Comparison of ENCODE assay signal across 23 mouse cellular contexts in the genomic region with DNA sequence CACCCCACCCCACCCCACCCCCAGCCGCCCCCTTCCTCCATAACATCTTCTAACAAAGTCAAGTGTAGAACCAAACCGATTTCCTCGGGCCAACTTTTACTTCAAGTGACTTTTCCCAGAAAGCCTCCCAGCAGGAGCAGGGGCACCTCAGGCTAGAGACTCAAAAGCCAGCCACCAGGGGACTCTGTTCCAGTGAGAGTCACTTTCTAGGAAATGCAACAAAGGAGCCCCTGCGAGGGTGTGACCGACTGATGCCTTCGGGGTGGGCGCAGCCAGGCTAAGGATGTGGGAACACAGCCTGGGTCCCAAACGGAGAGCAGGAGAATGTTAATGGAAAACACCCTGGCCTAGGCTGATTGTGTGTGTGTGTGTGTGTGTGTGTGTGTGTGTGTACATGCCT. TPM values are rescaled to one million over a fixed set of nuclear protein-coding genes. Genes with fewer than 3 reads are reported as not detected.
DNase-seq lines count a peak whose midpoint lies in the region; ATAC-seq and TF ChIP-seq lines count a peak whose summit lies in the region.
"Had no signal": no experiment of that assay in that cellular context is flagged by ENCODE, and none has a peak within 500 bp of the region (broad histone marks: within the 10 kb centered on the region; RNA-seq: fewer than 3 reads in every experiment).

No protein-coding gene starts in this region.

- TF ChIP-seq EP300 in heart, postnatal 0 days (IDR thresholded peaks at IDR 0.05; ENCODE audit: low read depth), result no peak
- no peak for TF ChIP-seq EP300 in lung, postnatal 0 days (IDR thresholded peaks at IDR 0.05)

- no peak overlapping the region for H3K4me3 ChIP-seq in heart, postnatal 0 days (ENCODE audit: low read depth, low read length)
- no peak overlapping the region for H3K4me3 ChIP-seq in lung, postnatal 0 days (ENCODE audit: low read depth, low read length)
- H3K4me3 ChIP-seq in lung, adult 2 months (replicated peaks; ENCODE audit: extremely low read depth, low read depth, low read length), result no peak overlapping the region
- no peak overlapping the region for H3K4me3 ChIP-seq in limb, embryonic 10.5 days
- H3K4me3 ChIP-seq: embryonic facial prominence, embryonic 15.5 days; erythroblast, embryonic 14.5 days; forebrain, embryonic 10.5 days; heart, embryonic 10.5 days; hindbrain, embryonic 10.5 days; hindbrain, embryonic 15.5 days had no signal

- H3K4me1 ChIP-seq in heart, postnatal 0 days (ENCODE audit: control insufficient read depth, insufficient read depth), result no peaks in the 10 kb centered on the region
- 0 out of 2 replicates have a peak, but pooled peaks cover 4% of the 10 kb centered on the region for H3K4me1 ChIP-seq in lung, postnatal 0 days (ENCODE audit: insufficient read depth, low read depth, low read length)
- H3K4me1 ChIP-seq in lung, adult 2 months (ENCODE audit: control insufficient read depth, insufficient read depth, low read length), result peaks cover 3% of the 10 kb centered on the region; the same call in 1 of the 2 replicates
- peaks cover 7% of the 10 kb centered on the region for H3K4me1 ChIP-seq in limb, embryonic 10.5 days
- H3K4me1 ChIP-seq: hindbrain, embryonic 15.5 days had no signal

- ATAC-seq in heart, postnatal 0 days (ENCODE audit: insufficient read depth, low read depth), result no peak
- ATAC-seq in lung, postnatal 0 days, result no peak
- ATAC-seq: activated CD4-positive, CD25-positive, alpha-beta regulatory T cell, adult 4 months; forebrain, embryonic 14.5 days had no signal

- TF ChIP-seq CTCF in heart, postnatal 0 days (IDR thresholded peaks at IDR 0.05; ENCODE audit: low read depth), result peak; percentile 13; the same call in 1 of the 2 replicates
- TF ChIP-seq CTCF in lung, postnatal 0 days (IDR thresholded peaks at IDR 0.05), result peak; percentile 47
- TF ChIP-seq CTCF in lung, adult 2 months (IDR thresholded peaks at IDR 0.05; ENCODE audit: insufficient read depth, low read length), result no peak

- no peak overlapping the region for H3K4me2 ChIP-seq in heart, postnatal 0 days (ENCODE audit: low read depth, low read length)
- no peak overlapping the region for H3K4me2 ChIP-seq in lung, postnatal 0 days (replicated peaks; ENCODE audit: low read depth, low read length)
- H3K4me2 ChIP-seq: embryonic facial prominence, embryonic 15.5 days; hindbrain, embryonic 15.5 days had no signal

- no peaks in the 10 kb centered on the region for H3K36me3 ChIP-seq in heart, postnatal 0 days (replicated peaks; ENCODE audit: control insufficient read depth, insufficient read depth, low read length)
- H3K36me3 ChIP-seq in lung, postnatal 0 days (ENCODE audit: insufficient read depth, low read length), result no peaks in the 10 kb centered on the region
- H3K36me3 ChIP-seq in limb, embryonic 10.5 days, result no peaks in the 10 kb centered on the region
- H3K36me3 ChIP-seq: embryonic facial prominence, embryonic 15.5 days; forebrain, embryonic 10.5 days; G1E; heart, embryonic 10.5 days; hindbrain, embryonic 10.5 days; hindbrain, embryonic 15.5 days had no signal

- no peak for DNase-seq in heart, postnatal 0 days (ENCODE audit: low spot score)
- no peak for DNase-seq in heart, adult 18-20 months
- peak; percentile 27 for DNase-seq in lung, postnatal 0 days (ENCODE audit: low spot score)
- DNase-seq in lung, adult 2 months, result no peak
- DNase-seq in limb, embryonic 10.5 days (ENCODE audit: low spot score), result no peak
- DNase-seq in cerebellum, postnatal 14 days, result no peak
- no peak for DNase-seq in heart, postnatal 4 days
- DNase-seq: adrenal gland, postnatal 14 days; cerebellum, adult 11-12 months; cerebellum, adult 9-10 months; cerebellum, postnatal 36 days; gastrocnemius, postnatal 36 days; heart, adult 11 months; heart, postnatal 14 days had no signal

- H3K9ac ChIP-seq in heart, postnatal 0 days (replicated peaks; ENCODE audit: low read depth, low read length), result no peak overlapping the region
- no peak overlapping the region for H3K9ac ChIP-seq in lung, postnatal 0 days (replicated peaks; ENCODE audit: low read depth)
- H3K9ac ChIP-seq: embryonic facial prominence, embryonic 15.5 days; hindbrain, embryonic 15.5 days had no signal

- no peak for TF ChIP-seq POLR2A in lung, adult 2 months (IDR thresholded peaks at IDR 0.05; ENCODE audit: borderline replicate concordance, extremely low read depth, low read depth, low read length)

- no peak overlapping the region for H3K27ac ChIP-seq in heart, postnatal 0 days (ENCODE audit: low read depth)
- no peak overlapping the region for H3K27ac ChIP-seq in lung, postnatal 0 days (ENCODE audit: low read length)
- H3K27ac ChIP-seq in limb, embryonic 10.5 days, result 0 out of 2 replicates have a peak overlapping the region, but pooled peaks have one; percentile 30
- H3K27ac ChIP-seq: embryonic facial prominence, embryonic 15.5 days; forebrain, embryonic 10.5 days; heart, embryonic 10.5 days; hindbrain, embryonic 10.5 days; hindbrain, embryonic 15.5 days had no signal

- no peaks in the 10 kb centered on the region for H3K9me3 ChIP-seq in heart, postnatal 0 days (replicated peaks; ENCODE audit: control insufficient read depth, low read length)
- H3K9me3 ChIP-seq in lung, postnatal 0 days (ENCODE audit: low read length), result no peaks in the 10 kb centered on the region
- H3K9me3 ChIP-seq in limb, embryonic 10.5 days (replicated peaks), result no peaks in the 10 kb centered on the region
- H3K9me3 ChIP-seq: embryonic facial prominence, embryonic 15.5 days; forebrain, embryonic 10.5 days; G1E; heart, embryonic 10.5 days; hindbrain, embryonic 10.5 days; hindbrain, embryonic 15.5 days had no signal

- no peaks in the 10 kb centered on the region for H3K27me3 ChIP-seq in heart, postnatal 0 days (ENCODE audit: control insufficient read depth, insufficient read depth, low read length)
- H3K27me3 ChIP-seq in lung, postnatal 0 days (replicated peaks; ENCODE audit: insufficient read depth, low read length), result no peaks in the 10 kb centered on the region
- peaks cover 13% of the 10 kb centered on the region; the same call in 1 of the 2 replicates for H3K27me3 ChIP-seq in limb, embryonic 10.5 days (ENCODE audit: low read depth, poor library complexity, severe bottlenecking)
- H3K27me3 ChIP-seq: embryonic facial prominence, embryonic 15.5 days; hindbrain, embryonic 15.5 days had no signal

- 48% methylated on average over 8 of the region's 8 CpGs for WGBS in heart, postnatal 0 days
- 38% methylated on average over 8 of the region's 8 CpGs for WGBS in lung, postnatal 0 days
- 47% methylated on average over 8 of the region's 8 CpGs for WGBS in lung, adult 2 months
- 56% methylated on average over 8 of the region's 8 CpGs for WGBS in limb, embryonic 10.5 days

RNA-seq across cellular contexts. Expression of gene Ptpn1, which starts 26.3 kb away (rescaled TPM):
- total RNA-seq in heart, postnatal 0 days (2014; rRNA removed; ENCODE audit: low replicate concordance), result 22.0 and 28.8 TPM in 2 replicates
- polyA plus RNA-seq in heart, postnatal 0 days (2015; fragmentation: Nextera tagmentation; extraction: Ambion mirVana), result 36.5 and 37.9 TPM in 2 replicates
- 10 to 100 TPM; 16.4 to 19.8 TPM for total RNA-seq in heart, adult 18-20 months (2021)
- polyA plus RNA-seq in lung, postnatal 0 days (2015; fragmentation: Nextera tagmentation; extraction: Ambion mirVana), result 81.2 and 94.5 TPM in 2 replicates
- 65.9 and 69.9 TPM in 2 replicates for polyA plus RNA-seq in lung, adult 2 months (2012; rRNA removed)
- 56.4 and 62.2 TPM in 2 replicates for polyA plus RNA-seq in limb, embryonic 10.5 days (2016; fragmentation: Nextera tagmentation; extraction: Ambion mirVana)
- 10 to 100 TPM; 37.7 to 38.1 TPM for total RNA-seq in heart, postnatal 4 days (2021)
